Mouse (Mus musculus) layer of hippocampus, adult 9-10 months (tissue): ENCODE results near the gene Celf5.

ENCODE experiments used
- DNase-seq: peaks from one replicate; pipeline ENCODE4 v3.0.0; 2022; ENCODE audit warnings: low spot score

Celf5 gene

DNA sequence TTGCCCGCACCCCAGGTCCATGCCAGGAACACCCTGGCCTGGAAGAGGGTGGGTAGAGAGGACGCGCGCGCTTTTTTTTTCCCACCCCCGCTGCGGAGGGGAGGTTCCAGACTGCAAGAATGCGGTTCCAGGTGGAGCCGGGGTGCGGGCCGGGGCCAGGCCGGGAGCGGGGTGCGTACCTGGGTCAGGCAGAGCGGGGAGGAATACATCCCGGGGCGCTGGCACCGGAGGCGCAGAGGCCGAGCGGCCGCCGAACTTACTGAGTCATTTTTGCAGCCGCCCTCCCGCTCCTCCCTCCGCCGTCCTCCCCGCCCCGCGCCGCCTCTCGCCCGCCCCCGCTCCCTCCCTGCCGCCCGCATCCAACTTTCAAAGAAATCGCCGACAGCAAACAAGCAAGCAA lies 55.6 kb downstream of the Celf5 start:
- DNase-seq: no peak

DNA sequence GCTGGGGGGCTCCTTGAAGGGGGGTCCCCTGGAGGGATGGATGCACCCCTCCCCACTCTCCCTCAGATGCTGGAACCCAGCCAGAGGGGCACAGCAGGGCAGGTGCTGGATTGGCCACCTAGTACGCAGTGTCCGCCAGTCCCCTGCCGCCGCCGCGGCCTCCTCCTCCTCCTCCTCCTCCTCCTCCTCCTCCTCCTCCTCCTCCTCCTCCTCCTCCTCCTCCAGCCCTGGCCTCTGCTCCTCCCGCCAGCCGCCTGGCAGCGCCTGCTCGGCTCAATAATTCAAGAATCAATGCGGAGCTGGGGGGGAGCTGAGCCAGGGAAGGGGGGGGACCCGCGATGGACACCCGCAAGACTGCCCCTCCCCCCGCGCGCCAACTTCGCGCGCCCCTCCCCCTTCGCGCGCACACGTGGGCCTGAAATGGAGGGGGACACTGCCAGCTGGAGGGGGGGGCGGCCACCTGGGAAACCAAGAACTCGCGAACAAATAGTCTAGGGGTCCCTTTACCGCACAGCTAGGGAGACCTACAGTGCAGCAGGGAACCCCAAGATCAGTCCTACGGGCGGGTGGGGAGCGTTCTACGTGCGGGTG lies 56.3 kb downstream of the Celf5 start:
- no peak for DNase-seq

DNA sequence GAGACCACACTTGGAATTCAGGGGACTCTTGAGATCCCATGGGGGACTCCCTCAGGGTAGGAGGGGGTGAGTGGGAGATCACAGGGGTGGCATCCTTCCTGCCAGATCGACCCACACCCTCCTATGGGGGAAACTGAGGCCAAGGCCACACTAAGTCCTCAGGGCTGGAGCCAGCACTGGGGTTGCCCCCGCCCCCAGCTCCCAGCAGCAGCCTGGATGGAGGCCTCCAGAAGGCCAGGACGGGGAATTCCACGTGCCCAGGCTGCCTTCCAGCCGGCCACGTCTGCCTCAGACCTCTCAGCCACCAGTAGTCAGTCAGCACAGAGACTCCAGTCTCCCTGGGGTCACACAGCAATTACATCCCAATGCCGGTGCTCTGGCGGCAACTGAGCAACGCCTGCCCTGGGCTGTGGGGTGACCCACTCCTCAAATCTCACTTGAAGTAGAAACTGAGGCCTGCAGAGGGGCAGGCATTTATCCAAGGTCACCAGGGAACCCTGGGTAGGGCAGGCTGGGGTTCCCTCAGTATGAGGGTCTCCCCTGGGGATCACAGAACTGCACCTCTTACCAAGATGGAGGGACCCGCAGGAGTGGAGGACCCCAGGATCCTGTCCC lies 57.2 kb downstream of the Celf5 start:
- no peak for DNase-seq

DNA sequence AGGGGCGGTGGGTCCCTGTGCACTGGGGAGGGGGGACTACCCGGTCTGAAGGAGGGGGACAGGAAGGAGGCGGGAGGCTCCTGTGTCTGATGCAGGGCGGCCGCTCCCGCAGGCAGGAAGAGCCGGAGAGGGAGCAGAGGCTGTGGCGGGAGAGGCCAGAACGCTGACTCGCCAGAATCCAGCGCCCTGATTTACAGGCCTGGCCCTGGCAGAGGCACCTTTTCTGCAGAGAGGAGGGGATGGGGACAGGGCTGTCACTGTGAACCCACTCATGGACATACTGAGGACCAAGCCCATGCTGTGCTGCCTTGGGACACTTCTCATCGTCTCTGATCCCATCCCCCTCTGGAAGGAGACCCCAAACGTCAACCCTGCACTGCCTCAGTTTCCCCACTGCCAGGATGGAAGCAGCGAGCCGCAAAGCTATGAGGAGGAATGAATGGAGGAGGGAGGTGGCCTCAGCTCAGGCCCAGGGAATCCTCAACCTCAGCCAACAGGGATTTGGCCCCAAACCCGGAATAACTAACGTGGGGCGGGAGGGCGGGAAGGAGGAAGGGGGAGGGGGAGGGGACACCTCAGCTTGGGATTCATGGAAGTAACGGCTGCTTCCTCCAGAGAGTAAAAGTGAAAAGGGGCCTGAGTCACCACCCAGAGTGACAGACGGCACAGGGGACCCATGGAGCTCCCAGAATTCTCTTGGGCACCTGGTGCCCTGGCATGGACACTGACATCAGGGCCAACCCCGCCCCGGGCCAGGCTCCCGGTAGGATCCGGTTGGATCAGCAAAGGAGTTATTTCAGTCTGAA lies 58.1 kb downstream of the Celf5 start:
- DNase-seq: no peak

DNA sequence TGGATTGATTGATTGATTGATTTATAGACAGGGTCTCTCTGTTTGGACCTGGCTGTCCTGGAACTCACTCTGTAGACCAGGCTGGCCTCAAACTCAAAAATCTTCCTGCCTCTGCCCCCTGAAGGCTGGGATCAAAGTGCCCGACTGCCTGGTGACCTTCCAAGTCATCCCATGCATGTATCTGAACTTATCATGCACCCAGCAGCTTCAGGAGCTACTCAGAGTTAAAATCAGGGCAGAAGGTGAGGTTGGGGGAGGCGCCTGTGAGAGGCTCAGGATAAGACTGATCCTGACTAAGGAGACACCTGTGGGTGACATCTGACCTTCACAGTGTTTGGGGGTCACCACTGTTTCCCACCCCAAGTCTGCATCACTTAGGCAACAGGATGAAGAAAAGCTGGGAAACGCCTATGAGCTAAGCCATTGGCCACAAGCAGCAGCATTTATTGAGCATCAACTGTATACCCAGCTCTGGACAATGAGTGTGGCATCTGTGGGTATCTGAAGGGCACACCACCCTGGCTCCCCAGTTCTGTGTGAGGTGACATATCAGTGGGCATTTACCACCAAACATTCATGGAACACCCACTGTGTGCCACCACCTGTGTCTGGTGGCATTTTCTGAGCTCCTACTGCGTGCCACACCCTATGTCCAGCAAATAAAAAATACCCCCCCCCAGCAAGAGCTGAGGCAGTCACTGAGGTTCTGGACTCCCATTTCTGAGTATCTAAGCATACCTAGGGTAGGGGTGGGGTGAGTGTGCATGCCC lies 58.8 kb downstream of the Celf5 start:
- DNase-seq: no peak

DNA sequence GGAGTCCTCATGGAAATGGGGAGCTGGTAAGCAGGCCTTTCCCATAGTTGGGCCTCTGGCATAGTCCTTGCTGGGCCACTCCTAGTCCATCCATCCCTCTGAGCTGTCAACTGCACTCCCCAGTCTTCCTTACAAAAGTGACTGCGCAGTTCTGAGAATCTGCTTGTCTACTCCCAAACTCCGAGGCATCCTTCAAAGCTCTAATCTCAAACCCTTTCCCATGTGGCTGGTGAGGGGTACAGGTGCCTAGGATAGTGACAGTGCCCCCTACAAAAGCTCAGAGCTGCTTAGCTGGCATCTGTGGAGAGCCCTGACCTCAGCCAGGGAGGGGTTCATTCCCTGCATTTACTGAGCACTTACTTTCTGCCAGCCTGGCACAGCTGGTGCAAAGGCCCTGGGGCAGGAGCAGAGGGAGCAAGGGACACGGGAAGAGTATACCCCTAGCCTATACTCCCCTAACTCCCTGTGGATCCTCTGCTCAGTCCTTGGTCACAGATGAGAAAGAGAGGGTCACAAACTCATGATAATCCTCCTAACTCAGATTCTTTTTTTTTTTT lies 59.8 kb downstream of the Celf5 start:
- no peak for DNase-seq

DNA sequence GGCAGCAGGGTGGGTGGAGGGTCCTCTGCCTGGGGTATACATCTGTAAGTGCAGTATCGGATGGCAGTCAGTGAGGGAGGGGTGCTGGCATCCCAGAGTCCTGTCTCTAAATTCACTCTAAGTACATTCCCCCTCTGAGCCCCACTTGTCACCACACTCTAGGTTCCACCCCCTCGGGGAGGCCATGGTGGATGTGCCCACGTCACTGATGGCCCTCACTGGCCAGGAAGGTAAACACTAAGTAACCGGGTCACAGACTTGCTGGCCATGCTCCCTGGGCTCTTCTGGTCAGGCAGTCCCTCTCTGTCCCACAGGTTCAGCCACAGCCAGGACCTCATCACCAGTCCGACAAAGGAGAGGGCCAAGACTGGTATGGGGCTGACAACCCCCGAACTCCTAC lies 60.3 kb downstream of the Celf5 start:
- no peak for DNase-seq

DNA sequence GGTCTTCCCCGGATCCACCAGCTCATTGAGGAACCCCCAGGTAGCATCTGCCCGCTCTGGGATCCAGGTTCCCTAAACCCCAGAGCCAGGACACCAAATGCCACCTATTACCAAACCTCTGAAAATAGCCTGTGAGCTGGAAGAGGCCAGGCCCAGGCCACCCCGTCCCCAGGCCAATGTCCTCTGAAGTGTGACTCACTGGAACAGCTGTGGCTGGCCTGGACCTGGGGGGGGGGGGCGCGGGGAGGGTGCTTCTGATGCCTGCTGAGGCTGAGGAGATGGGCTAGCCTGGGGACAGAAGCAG lies 60.8 kb downstream of the Celf5 start:
- DNase-seq: no peak

DNA sequence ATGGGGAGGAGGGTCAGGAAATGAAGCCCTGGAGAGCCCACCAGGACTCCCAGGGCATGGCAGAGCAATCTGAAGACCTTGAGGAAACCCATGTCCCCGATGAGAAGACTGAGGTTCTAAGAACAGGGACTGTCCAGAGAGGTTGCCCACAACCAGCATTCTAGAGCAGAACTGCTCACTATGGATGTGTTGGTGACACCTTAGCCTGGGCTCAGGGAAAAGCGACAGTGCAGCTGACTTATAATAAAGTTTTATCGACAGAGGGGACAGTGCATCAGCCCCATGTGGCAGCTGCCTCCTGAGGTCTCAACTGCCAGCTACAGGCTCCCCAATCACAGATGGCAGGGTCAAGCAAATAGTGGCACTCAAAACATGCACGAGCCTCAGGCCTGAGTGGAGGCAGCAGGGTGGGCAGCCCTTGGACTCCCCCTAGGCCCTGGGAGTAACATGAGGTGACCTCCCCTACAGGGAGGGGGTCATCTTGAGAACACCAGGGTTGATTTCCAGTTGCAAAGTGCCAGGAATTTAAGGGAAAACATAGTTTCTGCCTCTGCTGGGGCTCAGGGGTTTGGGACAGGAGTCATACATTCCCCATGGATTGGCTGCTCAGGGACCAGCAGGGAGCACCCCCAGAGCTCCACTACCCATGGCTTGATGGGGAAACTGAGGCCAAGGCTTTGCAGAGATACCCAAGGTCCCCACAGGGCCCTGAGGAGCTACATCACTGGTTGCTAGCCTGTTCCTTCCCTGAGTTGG lies 61.3 kb downstream of the Celf5 start:
- DNase-seq: no peak

DNA sequence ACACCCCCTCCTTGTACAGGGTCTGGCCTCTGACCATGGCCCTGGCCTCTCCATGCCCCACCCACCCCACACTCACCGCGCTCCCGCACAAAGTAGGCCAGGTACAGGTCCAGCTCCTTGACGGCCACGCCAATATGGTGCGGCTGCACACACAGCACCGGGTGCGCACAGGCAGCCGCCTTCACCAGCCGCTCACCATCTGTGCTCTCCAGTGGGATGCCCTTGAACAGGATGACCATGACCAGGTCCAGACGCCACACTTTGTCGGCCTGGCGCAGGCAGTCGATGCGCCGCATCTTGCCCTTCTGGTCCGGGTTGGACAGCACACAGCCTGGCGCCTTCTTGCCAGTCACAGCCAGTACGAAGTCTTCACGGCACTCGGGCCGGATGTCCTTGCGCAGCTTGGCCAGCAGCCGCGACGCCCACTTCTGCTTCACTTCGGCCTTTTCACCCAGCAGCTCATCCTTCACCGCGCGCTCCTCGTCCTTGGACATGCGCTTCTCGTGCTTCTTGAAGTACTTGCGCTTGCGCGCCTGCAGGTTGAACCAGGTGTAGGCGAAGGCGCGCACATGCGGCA lies 62.2 kb downstream of the Celf5 start:
- no peak for DNase-seq

DNA sequence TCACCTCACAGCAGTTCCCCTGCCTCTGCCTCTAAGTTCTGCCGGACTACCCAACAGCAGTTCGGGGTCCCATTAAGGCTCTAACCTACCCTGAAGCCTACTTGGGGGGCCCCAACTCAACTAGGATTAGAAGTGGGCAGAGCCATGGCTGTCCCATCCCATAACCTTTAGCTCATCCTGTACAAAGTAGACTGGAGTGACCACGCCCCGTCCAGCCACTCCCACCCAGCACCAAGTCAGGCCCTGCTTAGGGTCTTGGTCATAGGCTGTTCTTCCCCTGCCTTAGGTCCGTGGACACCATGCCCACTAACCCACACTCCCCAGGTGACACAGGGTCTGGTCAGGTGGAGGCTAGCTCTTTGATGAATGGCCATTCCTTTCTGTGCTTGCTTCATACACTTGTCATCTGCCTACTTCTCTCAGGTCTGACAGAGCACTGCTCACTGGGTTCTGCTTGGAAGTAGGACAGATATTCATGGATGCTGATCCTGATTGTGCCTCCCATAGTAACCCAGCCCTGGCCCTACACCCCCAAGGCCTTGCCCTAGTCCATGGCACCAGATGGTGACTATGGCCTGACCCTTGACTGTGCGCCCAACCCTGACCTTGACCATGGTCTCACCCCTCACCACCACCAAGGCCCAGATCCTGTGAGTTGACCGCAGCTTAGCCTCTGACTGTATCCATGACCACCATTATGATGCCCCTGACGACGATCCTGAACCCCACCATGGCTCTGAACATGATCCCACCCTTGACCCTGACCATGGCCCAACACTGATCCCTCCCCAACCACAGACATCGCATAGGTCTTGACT lies 63.2 kb downstream of the Celf5 start:
- no peak for DNase-seq

DNA sequence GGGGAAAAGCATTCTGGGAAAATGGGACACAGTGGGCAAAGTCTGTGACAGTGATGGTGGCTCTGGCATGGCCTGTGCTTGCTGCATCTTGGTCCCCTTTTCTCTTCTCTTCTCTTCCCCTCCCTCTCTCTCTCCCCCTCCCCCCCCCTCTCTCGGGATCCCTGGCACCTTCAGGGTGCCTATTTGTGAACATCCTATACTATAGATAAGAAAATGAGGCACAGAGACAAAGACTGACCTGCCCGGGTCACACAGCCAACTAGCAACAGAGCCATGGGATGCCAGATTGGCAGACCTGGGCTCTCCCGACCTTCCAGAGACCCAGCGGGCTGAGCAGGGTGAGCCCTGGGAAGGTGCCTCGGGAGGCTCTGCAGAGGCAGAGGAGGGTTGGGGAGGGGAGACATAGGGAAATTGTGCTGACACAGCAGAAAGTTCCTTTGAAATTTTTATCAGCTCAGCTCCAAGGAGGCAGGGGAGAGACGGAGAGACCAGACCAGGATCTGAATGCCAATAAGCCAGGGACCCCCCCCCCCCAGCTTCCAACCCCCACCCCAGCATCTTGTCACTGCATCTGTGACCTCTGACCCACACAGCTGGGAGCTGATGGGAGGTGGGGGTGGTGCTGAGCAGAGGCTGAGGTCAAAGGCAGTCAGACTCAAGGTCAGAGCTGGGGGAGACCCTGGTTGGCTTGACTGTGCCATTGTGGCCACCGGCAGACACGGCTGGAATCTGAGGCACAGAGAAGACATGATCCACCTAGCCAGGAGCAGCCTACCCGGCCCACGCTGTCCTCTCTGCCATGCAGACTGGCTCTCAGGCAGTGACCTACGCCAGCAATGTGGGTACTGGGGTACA lies 64.1 kb downstream of the Celf5 start:
- DNase-seq: no peak

DNA sequence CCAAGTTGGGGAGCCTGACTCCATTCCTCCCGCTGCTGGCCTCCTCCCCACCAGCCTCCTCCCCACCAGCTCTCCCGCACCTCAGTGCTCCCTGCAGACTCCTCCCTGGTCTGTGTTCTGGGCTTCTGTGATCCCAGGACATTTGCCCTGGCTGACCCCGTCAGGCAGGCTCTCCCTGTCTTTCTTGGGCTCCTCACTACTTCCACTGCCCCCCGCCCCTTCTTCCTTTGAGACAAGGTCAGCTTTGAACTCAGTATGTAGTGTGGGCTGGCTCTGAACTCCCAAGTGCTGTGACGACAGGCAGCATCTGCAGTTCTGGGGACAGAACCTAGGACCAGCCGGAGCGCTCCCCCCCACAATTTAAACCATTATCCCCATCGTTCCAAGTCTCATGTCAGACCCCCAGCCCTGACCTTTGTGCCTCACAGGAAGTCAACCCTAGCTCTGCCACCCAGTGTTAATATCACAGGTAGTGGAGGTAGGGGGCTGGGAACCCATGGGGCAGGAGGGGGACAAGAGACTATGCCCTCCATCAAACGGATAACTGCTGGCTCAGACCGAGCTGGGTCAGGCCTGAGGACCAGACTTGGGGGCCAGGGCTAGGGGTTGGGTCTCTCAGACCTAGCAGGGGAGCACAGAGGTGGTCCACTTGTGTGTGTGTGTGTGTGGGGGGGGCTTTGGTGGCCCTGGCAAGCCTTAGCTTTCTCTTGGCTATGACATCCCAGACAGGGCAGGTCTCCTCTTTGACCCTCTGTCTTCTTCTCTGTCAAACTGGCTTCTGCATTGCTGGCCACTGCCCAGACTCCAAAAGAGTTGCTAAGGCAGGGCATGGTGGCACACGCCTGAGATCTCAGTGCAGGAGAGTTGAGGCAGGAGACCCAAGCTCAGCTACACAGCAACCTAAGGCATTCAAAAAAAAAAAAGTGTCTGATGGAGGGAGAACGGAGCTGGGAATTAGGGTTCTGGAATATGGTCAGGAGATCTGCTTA lies 65.0 kb downstream of the Celf5 start:
- DNase-seq: no peak

DNA sequence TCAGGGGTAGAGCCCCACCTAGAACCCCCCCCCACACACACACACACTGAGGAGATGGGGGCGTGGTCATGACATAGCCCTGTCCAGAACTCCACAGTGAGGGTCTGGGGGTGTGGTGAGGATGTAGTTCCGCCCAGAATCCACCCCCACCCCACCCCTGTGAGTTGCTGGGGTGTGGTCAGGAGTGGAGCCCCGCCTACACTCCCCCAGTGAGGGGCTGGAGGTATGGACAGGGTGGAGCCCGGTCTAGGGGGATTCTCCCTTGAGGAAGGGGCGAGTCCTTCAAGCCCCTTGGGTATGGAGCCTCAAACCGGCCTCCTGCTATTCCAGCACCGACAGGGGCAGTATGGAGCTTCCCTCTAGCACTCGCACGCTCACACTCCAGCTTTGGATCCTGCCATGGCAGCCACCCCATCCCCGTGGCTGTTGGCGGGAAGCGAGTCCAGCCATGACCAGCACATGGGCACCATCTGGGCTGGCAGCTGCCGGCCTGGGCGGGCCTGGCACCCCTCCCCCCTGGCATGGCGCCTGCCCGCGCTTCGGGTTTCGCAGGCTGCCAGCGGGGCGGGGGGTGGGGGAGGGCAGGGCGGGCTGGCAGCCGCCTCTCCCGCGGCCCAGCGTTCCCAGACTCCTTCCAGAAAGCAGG lies 65.8 kb downstream of the Celf5 start:
- no peak for DNase-seq

DNA sequence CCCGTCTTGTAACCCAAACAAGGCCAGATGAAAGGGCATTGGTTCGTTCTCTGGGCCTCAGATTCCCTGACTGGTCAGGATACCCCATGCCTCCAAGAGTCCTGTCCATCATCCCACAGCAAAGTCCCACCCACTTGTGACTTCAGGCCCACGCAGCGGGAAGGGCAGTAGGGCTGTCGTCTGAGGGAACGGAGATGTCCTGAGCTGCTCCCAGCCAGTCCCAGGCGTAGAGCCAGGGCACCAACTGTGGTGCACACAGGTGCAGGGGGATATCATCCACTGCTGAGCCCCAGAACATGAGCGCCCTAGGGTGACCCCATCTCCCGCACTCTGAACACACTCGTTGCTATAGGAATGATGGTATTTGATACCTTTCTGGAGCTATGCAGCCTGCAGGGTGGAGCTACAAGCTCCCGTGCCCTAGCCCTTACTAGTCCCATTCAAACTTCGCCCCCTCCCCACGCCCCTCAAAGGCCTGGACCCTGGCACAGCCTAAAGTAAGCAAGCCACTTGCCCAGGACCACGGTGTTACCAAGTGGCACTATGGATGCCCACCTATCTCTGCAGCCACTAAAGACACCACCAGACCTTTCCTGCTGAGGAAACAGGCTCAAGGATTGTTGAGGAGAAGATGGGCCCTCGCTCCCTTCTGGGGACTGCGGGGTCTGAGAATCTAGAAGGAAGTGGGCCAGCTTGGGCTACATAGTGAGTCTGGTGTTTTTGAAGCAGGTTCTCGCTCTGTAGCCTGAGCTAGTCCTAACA lies 66.8 kb downstream of the Celf5 start:
- DNase-seq: no peak

DNA sequence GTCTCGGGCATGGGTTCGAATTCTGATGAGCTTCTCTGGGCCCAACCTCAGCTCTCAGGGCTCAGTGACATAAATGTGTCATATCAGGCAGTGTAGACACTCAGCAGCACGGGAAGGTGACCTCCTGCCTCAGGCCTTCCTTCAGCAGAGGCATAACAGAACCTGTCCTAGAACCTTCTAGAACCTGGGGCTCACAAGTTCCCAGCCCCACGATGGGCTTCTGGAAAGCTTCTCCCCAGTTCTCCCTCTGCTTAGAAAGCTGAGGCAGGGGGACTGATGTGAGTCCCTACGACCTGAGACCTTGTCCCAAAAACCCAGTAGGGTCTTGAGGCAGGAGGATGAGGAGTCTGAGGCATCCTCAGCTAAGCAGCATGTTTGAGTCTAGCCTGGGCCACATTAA lies 67.4 kb downstream of the Celf5 start:
- DNase-seq: no peak

DNA sequence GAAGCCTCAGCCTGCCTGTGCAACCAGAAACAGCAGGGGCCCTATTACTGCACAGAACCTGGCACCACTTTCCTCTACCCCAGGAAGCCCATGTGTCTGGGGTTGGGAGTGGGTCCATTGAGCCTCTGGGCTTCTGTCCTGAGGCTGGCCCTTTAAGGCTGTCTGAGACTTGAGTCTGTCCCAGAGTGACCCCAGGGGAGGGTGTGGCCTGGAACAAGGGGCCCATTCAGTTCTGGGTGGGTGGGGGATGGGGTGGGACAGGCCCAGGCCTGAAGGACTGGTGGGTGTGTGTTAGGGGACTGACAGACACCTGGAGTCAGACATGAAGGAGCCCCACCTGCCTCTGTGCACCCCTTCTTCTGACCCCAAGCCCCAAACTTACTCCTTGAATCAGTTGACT lies 67.8 kb downstream of the Celf5 start:
- no peak for DNase-seq
